Mouse (Mus musculus): ENCODE measurements at regions not wholly inside any gene's neighbourhood (a gene's known extent, or its start where the extent isn't known, plus 50 kb on each side); places are given as distances from the start of the nearest gene placed in this dataset.

GRCm38 (mm10) chr15:51720873-51721308 lies 2163.8 kb upstream of the Gm7489 start:
- DNase-seq (ENCODE audit: low spot score in 2 of 2) = no peak

GRCm38 (mm10) chr15:51721363-51721762 lies 2163.3 kb upstream of the Gm7489 start:
- DNase-seq (ENCODE audit: low spot score in 2 of 2) = no peak

- DNase-seq (ENCODE audit: low spot score in 2 of 2) = no peak
These were observed 2160.6 kb upstream of the Gm7489 start for GRCm38 (mm10) chr15:51724127-51724526.

GRCm38 (mm10) chr15:51725457-51725856 lies 2159.2 kb upstream of the Gm7489 start:
- DNase-seq (ENCODE audit: low spot score in 2 of 2) = no peak

- DNase-seq (ENCODE audit: low spot score in 2 of 2) = no peak
These were observed 2154.6 kb upstream of the Gm7489 start for GRCm38 (mm10) chr15:51730106-51730505.

GRCm38 (mm10) chr15:51730805-51731412 lies 2153.8 kb upstream of the Gm7489 start:
- DNase-seq (ENCODE audit: low spot score in 2 of 2) = peak in 1 of 2 experiments; percentile 14

- no peak for DNase-seq (ENCODE audit: low spot score in 2 of 2)
These were observed 2150.5 kb upstream of the Gm7489 start for GRCm38 (mm10) chr15:51734194-51734593.

Data from gastrocnemius, postnatal 4 days (tissue).